Mouse (Mus musculus) hindbrain, embryonic 12.5 days (tissue): ENCODE measurements at regions not wholly inside any gene's neighbourhood (a gene's known extent, or its start where the extent isn't known, plus 50 kb on each side); places are given as distances from the start of the nearest gene placed in this dataset.

Experiments
- ATAC-seq: fragments of 200-750 bp; cut with Nextera tagmentation; 2 replicates; pipeline ENCODE4 v1.8.0; 2017; ENCODE audit warnings: moderate TSS enrichment; ENCODE audit not compliant: low FRiP score
- H3K27ac ChIP-seq: fragments of 300-500 bp; sonication (generic); 2 replicates; pipeline ENCODE4 v1.5.1; 2016; ENCODE audit warnings: mild to moderate bottlenecking
- H3K27me3 ChIP-seq: fragments of 300-500 bp; sonication (generic); 2 replicates; pipeline ENCODE4 v1.6.1; 2016; ENCODE audit warnings: mild to moderate bottlenecking
- H3K36me3 ChIP-seq: fragments of 300-500 bp; sonication (generic); 2 replicates; pipeline ENCODE4 v1.6.1; 2016; ENCODE audit warnings: mild to moderate bottlenecking
- H3K4me1 ChIP-seq: fragments of 300-500 bp; sonication (generic); 2 replicates; pipeline ENCODE4 v1.6.1; 2016
- H3K4me2 ChIP-seq: fragments of 300-500 bp; sonication (generic); replicated peaks from 2 replicates; pipeline ENCODE4 v1.6.1; 2016; ENCODE audit warnings: mild to moderate bottlenecking
- H3K4me3 ChIP-seq: fragments of 300-500 bp; sonication (generic); 2 replicates; pipeline ENCODE4 v1.5.1; 2016; ENCODE audit warnings: mild to moderate bottlenecking
- H3K9ac ChIP-seq: fragments of 300-500 bp; sonication (generic); 2 replicates; pipeline ENCODE4 v1.6.1; 2016; ENCODE audit warnings: mild to moderate bottlenecking, moderate library complexity
- H3K9me3 ChIP-seq: fragments of 300-500 bp; sonication (generic); replicated peaks from 2 replicates; pipeline ENCODE4 v1.6.1; 2016; ENCODE audit warnings: mild to moderate bottlenecking
- WGBS: fragments of 180-500 bp; shearing (Covaris S2); methylation state at CpG from one replicate; pipeline ENCODE4 v1.1.7; 2016; 5-methylcytosine and 5-hydroxymethylcytosine counted together

DNA sequence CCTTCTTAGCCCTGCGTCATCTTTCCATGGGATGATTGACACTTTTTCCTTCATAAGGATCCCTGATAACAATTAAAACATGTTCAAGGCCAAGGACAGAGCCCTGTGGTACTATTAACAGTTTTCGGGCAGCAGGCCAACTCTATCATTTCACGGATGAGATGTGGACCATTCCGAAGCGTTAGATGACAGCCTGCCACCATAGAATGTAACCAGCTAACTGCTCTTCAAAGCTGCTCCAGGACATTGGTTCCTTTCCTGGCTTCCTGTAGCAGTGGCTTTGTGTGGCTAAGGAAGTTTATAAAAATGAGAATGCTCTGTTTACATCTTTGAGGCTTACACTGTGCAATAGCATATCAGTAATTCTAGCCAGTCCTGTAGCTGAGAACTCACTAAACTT lies 582.6 kb upstream of the Clint1 start:
- 92% methylated on average over 5 of the region's 5 CpGs for WGBS
- Histone ChIP-seq H3K4me3 (no peak overlapping the region), H3K4me1 (peaks cover 4% of the 10 kb centered on the region), H3K9me3 (no peaks in the 10 kb centered on the region), H3K4me2 (no peak overlapping the region), H3K27ac (no peak overlapping the region), H3K27me3 (no peaks in the 10 kb centered on the region), H3K9ac (no peak overlapping the region), H3K36me3 (no peaks in the 10 kb centered on the region)
- no peak for ATAC-seq

DNA sequence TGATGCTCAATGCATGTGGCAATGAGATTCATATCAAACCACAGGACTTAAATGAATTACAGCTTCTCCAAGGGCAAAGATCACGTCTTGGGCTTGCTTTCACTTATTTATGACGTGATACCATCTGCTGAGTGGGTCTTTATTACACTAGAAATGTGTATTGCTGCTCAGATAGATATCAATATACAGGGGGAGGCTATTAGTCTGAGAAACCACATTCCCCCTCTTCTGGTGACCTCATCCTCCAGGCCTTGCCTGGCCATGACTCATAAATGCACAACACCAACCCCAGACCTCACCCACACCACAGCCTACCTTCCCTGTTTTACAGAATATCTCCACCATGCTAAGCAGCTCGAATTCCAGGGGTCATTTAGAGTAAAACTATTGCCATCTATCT lies 580.6 kb upstream of the Clint1 start:
- Histone ChIP-seq H3K9me3 (no peaks in the 10 kb centered on the region), H3K9ac (no peak overlapping the region), H3K4me3 (no peak overlapping the region), H3K27ac (no peak overlapping the region), H3K36me3 (no peaks in the 10 kb centered on the region), H3K4me1 (peaks cover 13% of the 10 kb centered on the region), H3K27me3 (no peaks in the 10 kb centered on the region), H3K4me2 (no peak overlapping the region)
- WGBS, result 55% methylated on average over 3 of the region's 3 CpGs
- no peak for ATAC-seq

DNA sequence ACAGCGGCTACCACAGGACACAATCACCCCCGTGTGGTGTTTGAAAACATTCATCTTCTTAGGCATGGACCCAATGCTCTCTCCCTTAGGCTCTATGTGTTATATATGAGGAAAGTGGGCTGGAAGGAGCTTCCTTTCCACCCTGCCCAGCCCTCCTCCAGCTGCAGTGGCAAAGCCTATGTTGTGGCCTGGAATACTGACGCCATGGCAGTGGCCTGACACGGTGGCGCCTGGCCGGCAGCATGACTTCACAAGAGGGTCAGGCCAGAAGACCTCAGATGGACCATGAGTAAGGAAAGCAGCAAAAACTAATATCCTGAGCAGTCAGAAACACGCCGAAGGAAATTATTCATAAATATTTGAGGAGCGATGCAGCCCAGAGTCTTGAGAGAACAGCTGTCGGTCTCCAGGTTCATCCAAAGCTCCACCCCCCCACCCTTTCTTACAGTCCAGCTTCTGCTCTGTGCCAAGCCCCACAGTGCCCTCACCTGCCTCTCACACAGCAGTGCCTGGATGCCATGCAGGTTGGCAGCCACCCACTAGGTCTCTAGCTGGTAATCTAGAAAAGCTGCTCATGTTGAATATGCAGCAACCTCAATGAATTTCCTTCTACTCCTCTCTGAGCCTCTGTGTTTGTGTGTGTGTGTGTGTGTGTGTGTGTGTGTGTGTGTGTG lies 577.3 kb upstream of the Clint1 start:
- Histone ChIP-seq H3K36me3 (no peaks in the 10 kb centered on the region), H3K4me3 (no peak overlapping the region), H3K4me1 (peaks cover 13% of the 10 kb centered on the region), H3K9ac (no peak overlapping the region), H3K9me3 (no peaks in the 10 kb centered on the region), H3K4me2 (no peak overlapping the region), H3K27me3 (no peaks in the 10 kb centered on the region), H3K27ac (peak overlapping the region; percentile 73; the same call in 1 of the 2 replicates)
- 78% methylated on average over 10 of the region's 10 CpGs for WGBS
- peak; percentile 54; the same call in 1 of the 2 replicates for ATAC-seq

DNA sequence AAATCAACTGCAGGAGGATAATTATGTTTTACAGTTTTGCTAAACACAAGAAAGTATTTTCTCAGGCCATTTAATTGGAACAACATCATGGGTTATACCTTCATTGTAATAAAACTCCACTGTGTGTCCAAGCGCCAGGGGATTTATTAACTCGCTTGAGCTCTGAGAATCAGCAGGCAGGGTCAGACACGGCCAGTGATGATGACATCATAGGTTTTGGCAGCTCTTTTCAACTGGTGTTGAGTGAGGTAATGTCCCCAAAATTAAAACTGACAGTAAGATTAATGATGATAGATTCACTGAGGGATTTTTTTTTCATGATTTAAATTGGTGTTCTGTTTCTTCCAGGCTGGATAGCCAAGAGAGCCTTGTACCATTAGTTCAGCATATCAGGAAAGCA lies 576.7 kb upstream of the Clint1 start:
- Histone ChIP-seq H3K9me3 (no peaks in the 10 kb centered on the region), H3K4me3 (no peak overlapping the region), H3K9ac (no peak overlapping the region), H3K4me2 (no peak overlapping the region), H3K36me3 (no peaks in the 10 kb centered on the region), H3K27ac (peak overlapping the region; percentile 73; the same call in 1 of the 2 replicates), H3K27me3 (no peaks in the 10 kb centered on the region), H3K4me1 (peaks cover 13% of the 10 kb centered on the region)
- 52% methylated on average over 3 of the region's 3 CpGs for WGBS
- ATAC-seq, result no peak

DNA sequence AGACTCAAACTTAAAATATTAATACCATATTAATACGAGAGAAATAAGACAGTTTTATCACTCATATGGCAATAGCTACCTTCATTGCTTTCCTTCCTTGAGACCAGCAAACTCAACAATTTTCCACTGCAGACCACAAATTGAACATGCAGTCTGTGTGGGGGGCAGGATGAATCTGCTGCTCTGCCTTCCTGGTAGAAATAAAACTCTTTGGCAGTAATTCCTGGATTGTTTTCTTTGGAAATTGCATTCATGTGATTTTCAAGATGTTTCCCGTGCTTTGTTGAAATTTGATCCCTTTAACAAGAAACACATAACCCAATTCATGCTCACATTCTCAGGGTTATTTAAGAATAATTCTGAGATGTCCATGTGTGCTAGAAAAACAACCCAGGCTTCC lies 555.1 kb upstream of the Clint1 start:
- WGBS, result 62% methylated on average over 2 of the region's 2 CpGs
- Histone ChIP-seq H3K4me1 (no peaks in the 10 kb centered on the region), H3K4me3 (no peak overlapping the region), H3K27me3 (no peaks in the 10 kb centered on the region), H3K4me2 (no peak overlapping the region), H3K9ac (no peak overlapping the region), H3K27ac (no peak overlapping the region), H3K36me3 (no peaks in the 10 kb centered on the region), H3K9me3 (no peaks in the 10 kb centered on the region)
- ATAC-seq, result no peak

DNA sequence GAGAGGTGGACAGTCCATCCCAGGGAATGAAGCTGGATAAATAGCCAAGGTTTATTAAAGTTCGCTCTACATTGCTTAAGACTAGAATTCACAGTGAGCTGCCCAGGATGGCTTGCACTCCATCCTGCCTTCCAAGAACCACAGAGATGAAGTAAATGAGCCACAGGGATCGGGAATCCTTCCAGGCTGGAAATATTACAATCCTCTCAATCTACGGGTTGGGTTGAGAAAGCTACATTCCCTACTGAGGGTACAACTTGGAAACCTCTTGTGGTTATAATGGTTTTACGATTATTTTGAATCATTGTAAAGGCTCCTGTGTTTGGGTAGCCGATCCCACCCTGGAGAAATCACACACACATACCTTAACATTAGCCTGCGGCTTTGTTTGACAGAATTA lies 539.9 kb upstream of the Clint1 start:
- Histone ChIP-seq H3K4me3 (no peak overlapping the region), H3K4me1 (no peaks in the 10 kb centered on the region), H3K27ac (no peak overlapping the region), H3K36me3 (no peaks in the 10 kb centered on the region), H3K9ac (no peak overlapping the region), H3K4me2 (no peak overlapping the region), H3K9me3 (no peaks in the 10 kb centered on the region), H3K27me3 (no peaks in the 10 kb centered on the region)
- no peak for ATAC-seq
- WGBS, result 88% methylated on average over 6 of the region's 6 CpGs

DNA sequence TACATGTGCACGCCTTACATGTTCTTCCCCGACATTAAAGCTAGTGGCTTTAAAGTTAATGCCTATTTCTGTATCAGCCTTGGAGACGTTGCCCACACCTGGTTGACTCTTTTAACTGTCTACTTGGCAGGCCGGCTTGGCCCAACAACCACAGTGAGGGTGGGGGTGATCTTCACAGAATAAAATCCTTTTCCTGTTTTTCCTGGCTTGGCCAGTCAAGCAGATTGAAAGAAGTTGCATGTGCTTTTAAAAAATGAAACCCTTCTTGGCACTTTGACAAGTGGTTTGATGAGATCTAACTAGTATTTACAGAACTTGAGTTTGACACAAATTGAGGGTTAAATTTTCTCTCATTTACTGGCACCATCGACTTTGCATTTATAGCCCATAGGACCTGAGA lies 528.1 kb upstream of the Clint1 start:
- Histone ChIP-seq H3K9ac (no peak overlapping the region), H3K27ac (no peak overlapping the region), H3K4me3 (no peak overlapping the region), H3K4me1 (no peaks in the 10 kb centered on the region), H3K4me2 (no peak overlapping the region), H3K9me3 (no peaks in the 10 kb centered on the region), H3K27me3 (no peaks in the 10 kb centered on the region), H3K36me3 (no peaks in the 10 kb centered on the region)
- 89% methylated on average over 5 of the region's 5 CpGs for WGBS
- ATAC-seq, result no peak

DNA sequence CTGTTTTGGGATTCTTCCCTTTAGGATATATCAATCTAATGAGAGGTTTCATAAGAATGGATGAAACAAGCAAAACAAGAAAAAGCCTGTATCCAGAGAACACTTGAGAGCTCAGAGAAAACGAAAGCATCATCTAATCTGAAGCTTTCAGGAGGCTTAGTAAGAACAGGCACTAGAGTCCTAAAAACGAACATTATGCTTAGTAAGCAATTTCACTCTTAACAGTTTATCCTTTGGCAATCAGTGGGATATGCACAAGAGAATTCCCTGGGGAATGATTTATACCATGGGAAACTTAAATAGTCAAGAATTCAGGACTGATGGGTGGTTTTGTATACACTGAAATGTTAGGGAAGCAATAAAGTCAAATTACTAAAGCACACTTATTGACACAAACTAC lies 521.5 kb upstream of the Clint1 start:
- no peaks in the 10 kb centered on the region for H3K9me3 ChIP-seq
- no peak overlapping the region for H3K9ac ChIP-seq
- no peak overlapping the region for H3K27ac ChIP-seq
- H3K4me2 ChIP-seq, result no peak overlapping the region
- no peaks in the 10 kb centered on the region for H3K36me3 ChIP-seq
- no peak for ATAC-seq
- WGBS, result 88% methylated on average over 2 of the region's 2 CpGs
- 0 out of 2 replicates have a peak, but pooled peaks cover 2% of the 10 kb centered on the region for H3K4me1 ChIP-seq
- H3K4me3 ChIP-seq, result no peak overlapping the region
- no peaks in the 10 kb centered on the region for H3K27me3 ChIP-seq

DNA sequence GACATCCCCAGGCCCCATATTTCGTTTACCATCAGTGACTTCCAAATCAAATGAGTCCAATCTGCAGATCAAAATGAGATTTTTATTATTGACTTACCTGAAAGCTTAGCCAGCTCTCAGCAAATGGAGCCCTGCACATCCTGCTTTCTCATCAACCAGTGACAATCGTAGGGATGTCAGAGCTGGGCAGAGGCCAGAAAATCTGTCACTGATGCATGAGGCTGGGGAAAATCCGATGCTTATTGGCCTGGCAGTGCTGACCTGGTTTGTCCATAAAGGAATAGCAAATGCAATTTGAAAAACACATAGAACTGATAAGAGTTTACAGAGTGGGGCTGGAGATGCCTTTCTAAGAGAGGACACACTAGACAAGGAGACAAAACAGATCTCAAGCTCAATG lies 518.1 kb upstream of the Clint1 start:
- Histone ChIP-seq H3K27ac (no peak overlapping the region), H3K4me2 (no peak overlapping the region), H3K9me3 (no peaks in the 10 kb centered on the region), H3K4me3 (no peak overlapping the region), H3K36me3 (no peaks in the 10 kb centered on the region), H3K4me1 (0 out of 2 replicates have a peak, but pooled peaks cover 2% of the 10 kb centered on the region), H3K27me3 (no peaks in the 10 kb centered on the region), H3K9ac (no peak overlapping the region)
- no peak for ATAC-seq
- WGBS, result 72% methylated on average over 3 of the region's 3 CpGs

DNA sequence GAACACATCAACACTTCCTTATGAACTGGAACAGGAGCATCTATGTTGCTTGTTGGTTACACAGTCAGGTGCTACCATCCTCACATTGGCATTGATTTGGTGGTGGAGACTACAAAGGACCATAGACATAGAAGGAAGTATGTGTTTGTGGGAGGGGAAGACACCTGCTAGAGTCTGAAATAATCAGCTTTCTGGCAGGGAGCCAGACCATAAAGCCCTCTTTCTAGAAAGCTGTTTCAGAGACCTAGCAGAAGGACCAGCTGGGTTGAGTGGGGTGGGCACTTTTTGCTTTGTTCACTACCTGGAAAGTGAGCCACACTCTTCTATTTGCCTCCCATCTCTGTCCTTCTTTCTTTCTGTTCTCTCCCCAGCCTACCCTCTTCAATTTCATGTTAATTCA lies 502.5 kb upstream of the Clint1 start:
- no peak overlapping the region for H3K27ac ChIP-seq
- no peak for ATAC-seq
- H3K27me3 ChIP-seq, result no peaks in the 10 kb centered on the region

DNA sequence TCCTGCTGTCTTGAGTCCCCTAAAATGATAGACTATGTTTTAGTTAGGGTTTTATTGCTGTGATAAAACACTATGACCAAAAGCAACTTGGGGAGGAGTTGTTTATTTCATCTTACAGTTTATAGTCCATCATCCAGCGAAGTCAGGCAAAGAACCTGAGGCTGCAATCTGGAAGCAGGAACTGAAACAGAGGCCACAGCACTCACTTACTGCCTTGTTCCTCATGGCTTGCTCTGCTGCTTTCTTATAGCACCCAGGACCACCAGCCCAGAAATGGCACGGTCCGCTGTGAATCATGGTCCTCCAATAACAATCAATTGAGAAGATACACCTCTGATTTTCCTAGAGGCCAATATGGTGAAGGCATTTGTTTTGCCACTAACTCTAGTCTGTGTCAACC lies 486.5 kb upstream of the Clint1 start:
- Histone ChIP-seq H3K4me1 (no peaks in the 10 kb centered on the region), H3K4me2 (no peak overlapping the region)
- WGBS, result 91% methylated on average over 3 of the region's 3 CpGs

More for the DNA sequence above, 502.5 kb upstream of the Clint1 start:
- no peak overlapping the region for H3K4me3 ChIP-seq
- no peaks in the 10 kb centered on the region for H3K4me1 ChIP-seq
- H3K9me3 ChIP-seq, result no peaks in the 10 kb centered on the region
- no peaks in the 10 kb centered on the region for H3K36me3 ChIP-seq
- H3K9ac ChIP-seq, result no peak overlapping the region
- H3K4me2 ChIP-seq, result no peak overlapping the region

DNA sequence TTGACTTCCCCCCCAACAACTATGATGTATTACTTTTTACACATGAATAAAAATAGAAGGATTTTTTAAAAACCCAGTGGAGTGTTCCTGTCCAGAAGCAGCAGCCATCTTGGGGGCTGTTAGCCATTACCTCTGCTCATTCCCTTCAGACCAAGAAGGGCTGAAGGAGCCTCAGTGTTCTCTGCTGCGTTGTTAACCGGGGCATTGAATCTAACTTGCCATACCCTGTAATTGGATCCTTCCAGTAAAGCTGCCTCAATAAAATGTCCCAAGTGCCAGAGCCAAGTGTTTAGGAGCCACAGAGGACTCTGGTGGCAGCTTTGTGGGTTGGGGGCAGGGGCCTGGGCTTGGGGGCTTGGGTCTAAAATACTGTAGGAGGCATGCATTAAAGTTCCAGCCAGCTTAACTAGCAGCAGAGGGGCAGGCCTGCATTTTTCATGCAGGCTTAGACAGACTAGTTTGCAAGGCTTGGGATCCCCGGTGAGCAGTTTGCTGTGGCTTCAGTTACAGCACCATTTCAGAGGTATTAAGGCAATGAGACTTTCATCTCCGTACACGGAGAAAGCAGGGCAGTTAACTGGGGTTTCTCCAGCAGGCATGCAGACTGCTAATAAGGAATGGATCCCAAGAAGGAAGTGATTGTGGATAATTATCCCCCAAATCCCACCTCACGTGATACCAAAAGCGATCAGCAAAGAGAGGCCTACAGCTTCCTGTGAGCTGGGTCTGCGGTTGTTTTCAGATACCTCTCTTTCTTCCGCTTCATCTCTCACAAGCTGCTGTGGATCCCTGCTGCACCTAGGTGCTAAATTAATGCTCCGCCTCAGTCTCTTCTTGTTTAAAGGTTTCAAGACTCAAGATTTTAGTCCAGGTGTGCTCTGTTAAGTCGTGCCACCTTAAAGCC lies 462.4 kb upstream of the Clint1 start:
- no peaks in the 10 kb centered on the region for H3K27me3 ChIP-seq
- no peak overlapping the region; the same call in 1 of the 2 replicates for H3K27ac ChIP-seq
- no peak overlapping the region for H3K4me3 ChIP-seq
- 0 out of 2 replicates have a peak, but pooled peaks cover 3% of the 10 kb centered on the region for H3K4me1 ChIP-seq
- WGBS, result 65% methylated on average over 11 of the region's 11 CpGs
- H3K4me2 ChIP-seq, result no peak overlapping the region
- no peak overlapping the region for H3K9ac ChIP-seq
- H3K9me3 ChIP-seq, result no peaks in the 10 kb centered on the region
- no peak for ATAC-seq
- no peaks in the 10 kb centered on the region for H3K36me3 ChIP-seq

More for the DNA sequence above, 486.5 kb upstream of the Clint1 start:
- H3K9ac ChIP-seq, result no peak overlapping the region
- H3K36me3 ChIP-seq, result no peaks in the 10 kb centered on the region
- no peak overlapping the region for H3K27ac ChIP-seq
- no peaks in the 10 kb centered on the region for H3K9me3 ChIP-seq
- H3K27me3 ChIP-seq, result no peaks in the 10 kb centered on the region
- ATAC-seq, result no peak
- H3K4me3 ChIP-seq, result no peak overlapping the region
